Mouse (Mus musculus): ENCODE measurements at regions not wholly inside any gene's neighbourhood (a gene's known extent, or its start where the extent isn't known, plus 50 kb on each side); places are given as distances from the start of the nearest gene placed in this dataset.

- Histone ChIP-seq H3K4me2 (peak overlapping the region; percentile 19; the same call in 1 of the 2 replicates), H3K9me3 (no peaks in the 10 kb centered on the region), H3K27me3 (replicated peaks) (no peaks in the 10 kb centered on the region), H3K4me3 (replicated peaks) (no peak overlapping the region), H3K27ac (peak overlapping the region; percentile 73), H3K4me1 (no peaks in the 10 kb centered on the region), H3K9ac (no peak overlapping the region), H3K36me3 (no peaks in the 10 kb centered on the region)
- WGBS: 7% methylated on average over 5 of the region's 5 CpGs
- ATAC-seq (ENCODE audit: insufficient read depth, low FRiP score, low read depth): no peak; the same call in 1 of the 2 replicates
Observed at GRCm38 (mm10) chrX:13344701-13345100, 63.9 kb downstream of the Ddx3x start.

- H3K9ac ChIP-seq: no peak overlapping the region
- H3K36me3 ChIP-seq: no peaks in the 10 kb centered on the region
- peak overlapping the region; percentile 73 for H3K27ac ChIP-seq
- H3K27me3 ChIP-seq (replicated peaks): no peaks in the 10 kb centered on the region
- no peak for ATAC-seq (ENCODE audit: insufficient read depth, low FRiP score, low read depth)
- peak overlapping the region; percentile 19; the same call in 1 of the 2 replicates for H3K4me2 ChIP-seq
- no peak overlapping the region for H3K4me3 ChIP-seq (replicated peaks)
- H3K4me1 ChIP-seq: no peaks in the 10 kb centered on the region
- WGBS: 16% methylated on average over 5 of the region's 5 CpGs
- H3K9me3 ChIP-seq: no peaks in the 10 kb centered on the region
Observed at GRCm38 (mm10) chrX:13345126-13345525, 64.4 kb downstream of the Ddx3x start.

- H3K4me1 ChIP-seq: no peaks in the 10 kb centered on the region
- H3K4me3 ChIP-seq (replicated peaks): peak overlapping the region; percentile 43
- no peaks in the 10 kb centered on the region for H3K36me3 ChIP-seq
- no peaks in the 10 kb centered on the region for H3K9me3 ChIP-seq
- no peaks in the 10 kb centered on the region for H3K27me3 ChIP-seq (replicated peaks)
- 5% methylated on average over 21 of the region's 21 CpGs for WGBS
- peak overlapping the region; percentile 83; the same call in 1 of the 2 replicates for H3K27ac ChIP-seq
- H3K4me2 ChIP-seq: peak overlapping the region; percentile 59
- no peak overlapping the region for H3K9ac ChIP-seq
- ATAC-seq (ENCODE audit: insufficient read depth, low FRiP score, low read depth): no peak
Observed at GRCm38 (mm10) chrX:13346011-13346631, 65.4 kb downstream of the Ddx3x start.

- Histone ChIP-seq H3K4me3 (replicated peaks) (peak overlapping the region; percentile 43), H3K9ac (no peak overlapping the region), H3K9me3 (no peaks in the 10 kb centered on the region), H3K27ac (peak overlapping the region; percentile 83; the same call in 1 of the 2 replicates), H3K4me1 (no peaks in the 10 kb centered on the region), H3K36me3 (no peaks in the 10 kb centered on the region), H3K4me2 (peak overlapping the region; percentile 59), H3K27me3 (replicated peaks) (no peaks in the 10 kb centered on the region)
- ATAC-seq (ENCODE audit: insufficient read depth, low FRiP score, low read depth): no peak
- 11% methylated on average over 5 of the region's 5 CpGs for WGBS
Observed at GRCm38 (mm10) chrX:13346696-13347026, 65.9 kb downstream of the Ddx3x start.

GRCm38 (mm10) chrX:13347027-13347840 is 66.5 kb downstream of the Ddx3x start:
- Histone ChIP-seq H3K9me3 (no peaks in the 10 kb centered on the region), H3K4me2 (peak overlapping the region; percentile 59), H3K4me1 (no peaks in the 10 kb centered on the region), H3K4me3 (replicated peaks) (peak overlapping the region; percentile 43), H3K36me3 (no peaks in the 10 kb centered on the region), H3K9ac (no peak overlapping the region), H3K27ac (peak overlapping the region; percentile 83), H3K27me3 (replicated peaks) (no peaks in the 10 kb centered on the region)
- peak; percentile 90 for ATAC-seq (ENCODE audit: insufficient read depth, low FRiP score, low read depth)
- WGBS: 5% methylated on average over 27 of the region's 27 CpGs

GRCm38 (mm10) chrX:13348415-13348814 is 67.6 kb downstream of the Ddx3x start:
- Histone ChIP-seq H3K4me2 (no peak overlapping the region), H3K9ac (no peak overlapping the region), H3K36me3 (no peaks in the 10 kb centered on the region), H3K9me3 (no peaks in the 10 kb centered on the region), H3K4me3 (replicated peaks) (no peak overlapping the region), H3K27me3 (replicated peaks) (no peaks in the 10 kb centered on the region), H3K4me1 (no peaks in the 10 kb centered on the region), H3K27ac (no peak overlapping the region)
- no peak for ATAC-seq (ENCODE audit: insufficient read depth, low FRiP score, low read depth)
- WGBS: 80% methylated on average over 1 of the region's 1 CpGs

GRCm38 (mm10) chrX:13350461-13350860 is 69.7 kb downstream of the Ddx3x start:
- Histone ChIP-seq H3K36me3 (no peaks in the 10 kb centered on the region), H3K4me2 (no peak overlapping the region), H3K27ac (no peak overlapping the region), H3K9ac (no peak overlapping the region), H3K9me3 (no peaks in the 10 kb centered on the region), H3K4me1 (no peaks in the 10 kb centered on the region), H3K27me3 (replicated peaks) (no peaks in the 10 kb centered on the region), H3K4me3 (replicated peaks) (no peak overlapping the region)
- 68% methylated on average over 3 of the region's 3 CpGs for WGBS
- no peak for ATAC-seq (ENCODE audit: insufficient read depth, low FRiP score, low read depth)

- H3K27me3 ChIP-seq (replicated peaks): no peaks in the 10 kb centered on the region
- H3K9ac ChIP-seq: no peak overlapping the region
- WGBS: 61% methylated on average over 5 of the region's 5 CpGs
- no peaks in the 10 kb centered on the region for H3K36me3 ChIP-seq
- H3K4me2 ChIP-seq: no peak overlapping the region
- H3K4me3 ChIP-seq (replicated peaks): no peak overlapping the region
- no peak for ATAC-seq (ENCODE audit: insufficient read depth, low FRiP score, low read depth)
- H3K9me3 ChIP-seq: no peaks in the 10 kb centered on the region
- H3K27ac ChIP-seq: no peak overlapping the region
- H3K4me1 ChIP-seq: no peaks in the 10 kb centered on the region
Observed at GRCm38 (mm10) chrX:13357149-13357783, 76.5 kb downstream of the Ddx3x start.

GRCm38 (mm10) chrX:13357973-13358372 is 77.2 kb downstream of the Ddx3x start:
- no peaks in the 10 kb centered on the region for H3K27me3 ChIP-seq (replicated peaks)
- no peak for ATAC-seq (ENCODE audit: insufficient read depth, low FRiP score, low read depth)
- no peak overlapping the region for H3K4me2 ChIP-seq
- no peak overlapping the region for H3K9ac ChIP-seq
- H3K4me1 ChIP-seq: no peaks in the 10 kb centered on the region
- H3K9me3 ChIP-seq: no peaks in the 10 kb centered on the region
- H3K36me3 ChIP-seq: no peaks in the 10 kb centered on the region
- H3K27ac ChIP-seq: no peak overlapping the region
- WGBS: 78% methylated on average over 3 of the region's 3 CpGs
- H3K4me3 ChIP-seq (replicated peaks): no peak overlapping the region

- Histone ChIP-seq H3K4me1 (no peaks in the 10 kb centered on the region), H3K4me2 (no peak overlapping the region), H3K9ac (no peak overlapping the region), H3K27me3 (replicated peaks) (no peaks in the 10 kb centered on the region), H3K9me3 (no peaks in the 10 kb centered on the region), H3K4me3 (replicated peaks) (no peak overlapping the region), H3K27ac (no peak overlapping the region), H3K36me3 (no peaks in the 10 kb centered on the region)
- WGBS: 73% methylated on average over 5 of the region's 5 CpGs
- no peak for ATAC-seq (ENCODE audit: insufficient read depth, low FRiP score, low read depth)
Observed at GRCm38 (mm10) chrX:13360436-13360835, 79.7 kb downstream of the Ddx3x start.

- Histone ChIP-seq H3K9me3 (no peaks in the 10 kb centered on the region), H3K4me3 (replicated peaks) (no peak overlapping the region), H3K27me3 (replicated peaks) (no peaks in the 10 kb centered on the region), H3K27ac (no peak overlapping the region), H3K4me1 (no peaks in the 10 kb centered on the region), H3K9ac (no peak overlapping the region), H3K36me3 (no peaks in the 10 kb centered on the region), H3K4me2 (no peak overlapping the region)
- 82% methylated on average over 4 of the region's 4 CpGs for WGBS
- ATAC-seq (ENCODE audit: insufficient read depth, low FRiP score, low read depth): no peak
Observed at GRCm38 (mm10) chrX:13370319-13370718, 89.5 kb downstream of the Ddx3x start.

GRCm38 (mm10) chrX:13372752-13373151 is 92.0 kb downstream of the Ddx3x start:
- ATAC-seq (ENCODE audit: insufficient read depth, low FRiP score, low read depth): no peak
- H3K4me1 ChIP-seq: no peaks in the 10 kb centered on the region
- WGBS: 70% methylated on average over 4 of the region's 4 CpGs

More at GRCm38 (mm10) chrX:13372752-13373151, 92.0 kb downstream of the Ddx3x start:
- Histone ChIP-seq H3K9me3 (no peaks in the 10 kb centered on the region), H3K9ac (no peak overlapping the region), H3K4me2 (no peak overlapping the region), H3K36me3 (no peaks in the 10 kb centered on the region), H3K27ac (no peak overlapping the region), H3K4me3 (replicated peaks) (no peak overlapping the region), H3K27me3 (replicated peaks) (no peaks in the 10 kb centered on the region)

Measured in stomach, embryonic 15.5 days (tissue).